ENCODE assay signal across 7 mouse cellular contexts in the genomic region with DNA sequence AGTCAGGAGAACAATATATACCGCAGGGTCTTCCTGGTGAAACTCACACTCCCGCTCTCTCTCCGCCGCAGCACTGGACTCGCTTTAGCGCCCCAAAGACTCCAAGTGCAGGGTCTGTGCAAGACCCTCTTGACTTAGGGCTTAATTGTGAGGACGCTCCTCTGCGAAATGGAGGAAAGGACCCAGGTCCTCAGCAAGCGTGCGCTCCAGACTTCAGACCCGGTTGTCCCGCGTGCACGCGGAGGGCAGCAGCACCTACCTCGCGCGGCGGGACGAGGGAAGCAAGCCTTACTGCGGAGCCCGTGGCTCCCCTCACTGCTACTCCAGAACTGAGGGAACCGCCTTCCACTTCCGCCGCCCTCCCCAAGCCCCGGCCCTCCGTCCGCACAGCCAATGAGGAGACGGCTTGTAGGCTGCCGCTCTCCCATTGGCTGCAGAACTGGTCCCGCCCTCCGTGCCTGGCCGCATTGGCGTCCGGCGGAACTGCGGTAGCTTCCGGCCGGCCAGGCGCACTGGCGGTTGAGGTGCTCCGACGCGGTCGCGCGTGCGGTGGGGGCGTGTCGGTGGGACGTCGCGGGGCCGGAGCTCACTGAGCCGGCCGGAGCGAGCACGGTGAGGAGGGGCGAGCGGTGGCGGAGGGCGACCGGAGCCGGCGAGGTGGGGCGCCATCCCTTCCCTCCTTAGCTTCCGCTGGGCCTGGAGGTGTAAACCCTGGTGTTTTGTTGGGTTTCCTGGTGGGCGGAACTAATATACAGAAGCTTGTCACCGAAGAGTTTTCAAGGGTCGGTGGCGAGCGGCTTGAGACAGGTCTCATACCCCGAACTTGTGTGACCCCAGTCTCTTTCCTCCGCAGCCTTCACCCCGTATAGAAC. TPM values are rescaled to one million over a fixed set of nuclear protein-coding genes. Genes with fewer than 3 reads are reported as not detected.
DNase-seq lines count a peak whose midpoint lies in the region; ATAC-seq lines count a peak whose summit lies in the region.

A gene (plus strand): TSS at position 465 of the 872 bp plus-strand sequence.

- peak within 1 kb of the TSS; percentile 80 for H3K4me2 ChIP-seq in embryonic facial prominence, embryonic 11.5 days (ENCODE audit: low read depth, low read length)
- H3K4me2 ChIP-seq in midbrain, embryonic 13.5 days (replicated peaks), result peak within 1 kb of the TSS; percentile 86

- WGBS in embryonic facial prominence, embryonic 11.5 days, result under 1% methylated on average over 75 of the region's 75 CpGs
- WGBS in limb, embryonic 10.5 days, result under 1% methylated on average over 75 of the region's 75 CpGs
- under 1% methylated on average over 75 of the region's 75 CpGs for WGBS in midbrain, embryonic 13.5 days

- H3K9ac ChIP-seq in embryonic facial prominence, embryonic 11.5 days (replicated peaks; ENCODE audit: low read length), result peak within 1 kb of the TSS; percentile 81
- peak within 1 kb of the TSS; percentile 73 for H3K9ac ChIP-seq in midbrain, embryonic 13.5 days (replicated peaks)

- H3K36me3 ChIP-seq in embryonic facial prominence, embryonic 11.5 days (replicated peaks; ENCODE audit: control insufficient read depth, insufficient read depth, low read depth, low read length), result peaks cover 11% of the 10 kb centered on the region
- H3K36me3 ChIP-seq in limb, embryonic 10.5 days, result peaks cover 70% of the 10 kb centered on the region
- H3K36me3 ChIP-seq in midbrain, embryonic 13.5 days, result peaks cover 60% of the 10 kb centered on the region

- peak; percentile 99 for ATAC-seq in embryonic facial prominence, embryonic 11.5 days (replicated peaks; ENCODE audit: insufficient number of reproducible peaks, low FRiP score, low TSS enrichment, low read depth)
- peak; percentile 98 for ATAC-seq in granulocyte monocyte progenitor cell, adult 5-6 weeks (replicated peaks; ENCODE audit: poor library complexity, severe bottlenecking)
- ATAC-seq in midbrain, embryonic 13.5 days, result peak; percentile 99

- peak; percentile 99 for DNase-seq in adrenal gland, postnatal 14 days
- DNase-seq in embryonic facial prominence, embryonic 11.5 days (ENCODE audit: low spot score), result peak; percentile 97
- DNase-seq in kidney, adult 11 months, result peak; percentile 95
- peak; percentile 97 for DNase-seq in limb, embryonic 10.5 days (ENCODE audit: low spot score)
- peak; percentile 94 for DNase-seq in spleen, adult 12 weeks (ENCODE audit: low spot score)

- H3K27me3 ChIP-seq in embryonic facial prominence, embryonic 11.5 days (ENCODE audit: control insufficient read depth, insufficient read depth, low read length), result no peaks in the 10 kb centered on the region
- no peaks in the 10 kb centered on the region for H3K27me3 ChIP-seq in limb, embryonic 10.5 days (ENCODE audit: low read depth, poor library complexity, severe bottlenecking)
- H3K27me3 ChIP-seq in midbrain, embryonic 13.5 days, result no peaks in the 10 kb centered on the region

- H3K27ac ChIP-seq in embryonic facial prominence, embryonic 11.5 days (replicated peaks; ENCODE audit: low read depth, low read length), result peak within 1 kb of the TSS; percentile 78
- peak within 1 kb of the TSS; percentile 89 for H3K27ac ChIP-seq in limb, embryonic 10.5 days
- peak within 1 kb of the TSS; percentile 67 for H3K27ac ChIP-seq in midbrain, embryonic 13.5 days

- H3K4me3 ChIP-seq in embryonic facial prominence, embryonic 11.5 days (ENCODE audit: low read depth, low read length), result peak within 1 kb of the TSS; percentile 83
- H3K4me3 ChIP-seq in limb, embryonic 10.5 days, result peak within 1 kb of the TSS; percentile 83
- H3K4me3 ChIP-seq in midbrain, embryonic 13.5 days (replicated peaks), result peak within 1 kb of the TSS; percentile 75

- H3K4me1 ChIP-seq in embryonic facial prominence, embryonic 11.5 days (ENCODE audit: control insufficient read depth, insufficient read depth, low read length), result peaks cover 10% of the 10 kb centered on the region; the same call in 1 of the 2 replicates
- peaks cover 49% of the 10 kb centered on the region for H3K4me1 ChIP-seq in limb, embryonic 10.5 days
- H3K4me1 ChIP-seq in midbrain, embryonic 13.5 days (replicated peaks), result peaks cover 54% of the 10 kb centered on the region

- no peaks in the 10 kb centered on the region for H3K9me3 ChIP-seq in embryonic facial prominence, embryonic 11.5 days (replicated peaks; ENCODE audit: control insufficient read depth, low read length)
- H3K9me3 ChIP-seq in limb, embryonic 10.5 days (replicated peaks), result no peaks in the 10 kb centered on the region
- no peaks in the 10 kb centered on the region for H3K9me3 ChIP-seq in midbrain, embryonic 13.5 days

RNA-seq across cellular contexts. Expression of the gene that starts here (rescaled TPM):
- total RNA-seq in adrenal gland, postnatal 14 days (2021), result 5.2 and 5.3 TPM in 2 replicates
- 10.1 and 11.9 TPM in 2 replicates for polyA plus RNA-seq in embryonic facial prominence, embryonic 11.5 days (2014; fragmentation: Nextera tagmentation; extraction: Ambion mirVana)
- 9.4 and 14.4 TPM in 2 replicates for total RNA-seq in granulocyte monocyte progenitor cell, adult 5-6 weeks (2014; fragmentation: Nextera tagmentation)
- 14.3 and 17.7 TPM in 2 replicates for total RNA-seq in granulocyte monocyte progenitor cell, adult 5-6 weeks (2017)
- 20.6 and 22.0 TPM in 2 replicates for polyA plus RNA-seq in limb, embryonic 10.5 days (2016; fragmentation: Nextera tagmentation; extraction: Ambion mirVana)
- polyA plus RNA-seq in midbrain, embryonic 13.5 days (2015; fragmentation: Nextera tagmentation; extraction: Ambion mirVana), result 18.9 and 20.8 TPM in 2 replicates

Comparison
In these comparisons a context has a peak if more than half of its experiments do, and no peak if none do; other contexts are left out.
1. Peak in every context shown above with its lines: DNase-seq, ATAC-seq, H3K4me3 ChIP-seq and H3K27ac ChIP-seq.